Mouse (Mus musculus): ENCODE measurements around the gene Ubqln4.
"Not testable (repeated sequence)": the region's sequence is repeated elsewhere in the genome, so short reads cannot be mapped to it uniquely, and the experiment has no call there.

The Ubqln4 gene

DNA sequence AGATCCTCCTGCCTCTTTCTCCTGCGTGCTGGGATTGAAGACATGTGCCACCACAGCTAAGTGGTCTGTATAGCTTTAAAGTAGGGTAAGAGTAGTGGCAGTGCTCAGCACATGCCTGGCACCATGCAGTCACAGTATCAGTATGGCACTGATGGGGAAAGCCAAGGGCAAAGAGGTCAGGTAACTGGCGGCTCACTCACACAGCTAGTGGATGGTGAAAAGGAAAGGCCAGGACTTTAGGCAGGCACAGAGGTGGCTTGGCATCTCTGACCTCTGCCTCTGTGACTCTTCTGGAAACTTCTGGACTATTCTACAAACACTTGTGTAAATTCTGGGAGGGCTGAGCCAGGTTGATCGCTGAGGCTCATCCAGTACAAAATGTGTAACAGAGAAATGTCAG is 12.6 kb downstream of the Ubqln4 start:
- in situ Hi-C loops (cut with MboI, MseI): no loop called here

DNA sequence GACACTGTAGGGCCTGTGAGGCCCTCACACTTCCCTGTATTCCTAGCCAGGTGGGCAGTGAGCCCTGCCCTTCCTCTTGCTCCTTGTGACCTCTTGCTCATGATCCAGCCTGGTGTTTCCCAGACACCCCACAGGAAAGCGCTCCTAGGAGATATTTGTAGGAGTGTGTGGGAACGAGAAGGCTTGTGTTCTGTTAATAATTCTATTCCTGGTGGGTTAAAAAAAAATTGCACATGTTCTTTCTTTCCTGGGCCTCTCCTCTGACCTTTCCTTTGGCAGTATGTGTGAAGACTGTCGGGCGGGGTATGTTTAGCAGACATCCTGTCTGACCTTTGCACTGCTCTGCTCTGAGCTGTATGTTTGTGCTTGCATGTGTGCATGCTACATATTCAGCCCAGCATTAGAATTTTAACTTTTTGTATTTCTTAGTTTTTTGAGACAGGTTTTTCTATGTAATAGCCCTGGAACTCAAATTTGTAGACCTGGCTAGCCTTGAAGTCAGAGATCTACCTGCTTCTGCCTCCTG is 13.0 kb downstream of the Ubqln4 start:
- in situ Hi-C loops (cut with MboI, MseI): no loop called here

- in situ Hi-C loops (cut with MboI, MseI): no loop called here
Measured at GRCm38 (mm10) chr3:88567892-88568291, 14.3 kb downstream of the Ubqln4 start.

GRCm38 (mm10) chr3:88568615-88569014 is 15.1 kb downstream of the Ubqln4 start:
- in situ Hi-C loops (cut with MboI, MseI): no loop called here

DNA sequence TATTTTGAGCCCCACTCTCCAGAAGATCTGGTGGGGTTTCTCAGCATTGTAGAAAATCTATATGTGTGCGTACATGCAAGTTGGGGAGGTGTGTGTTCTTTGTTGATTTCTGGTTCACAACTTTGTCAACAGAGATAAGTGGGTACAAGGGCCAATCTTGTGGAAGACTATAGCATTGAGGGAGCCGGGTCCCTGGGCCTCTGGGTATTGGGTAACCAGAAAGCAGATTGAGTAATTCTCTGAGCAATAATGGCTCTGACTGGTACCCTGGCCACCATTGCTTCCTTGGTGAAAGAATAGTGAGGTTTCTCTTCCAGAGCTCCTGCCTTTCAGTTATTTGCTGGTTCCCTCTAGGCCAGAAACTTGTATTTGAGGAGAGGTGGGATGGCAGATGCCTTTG is 15.5 kb downstream of the Ubqln4 start:
- in situ Hi-C loops (cut with MboI, MseI): no loop called here

GRCm38 (mm10) chr3:88569694-88570093 is 16.1 kb downstream of the Ubqln4 start:
- in situ Hi-C loops (cut with MboI, MseI): no loop called here

DNA sequence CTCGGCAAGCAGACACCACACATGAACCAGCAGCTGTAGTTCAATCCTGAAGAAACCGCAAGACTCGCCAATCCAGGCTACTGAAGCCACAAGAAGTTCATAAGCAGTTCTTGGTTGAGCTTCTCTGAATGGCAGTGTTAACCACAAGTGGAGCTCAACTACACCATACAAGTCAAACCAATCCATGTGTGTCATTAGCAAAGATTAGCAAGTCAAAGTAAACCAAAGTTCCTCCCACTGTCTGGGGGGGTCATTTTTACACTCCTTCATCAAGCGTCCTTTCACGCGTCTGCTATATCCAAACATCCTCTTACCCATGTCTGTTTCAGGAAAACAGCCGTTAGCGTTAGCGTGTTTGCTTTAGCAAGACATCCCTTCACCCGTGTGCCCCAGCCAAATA is 16.8 kb downstream of the Ubqln4 start:
- in situ Hi-C loops (cut with MboI, MseI): no loop called here

GRCm38 (mm10) chr3:88571856-88572255 is 18.3 kb downstream of the Ubqln4 start:
- in situ Hi-C loops (cut with MboI, MseI): no loop called here

- in situ Hi-C loops (cut with MboI, MseI): no loop called here
Measured at GRCm38 (mm10) chr3:88572835-88573234, 19.3 kb downstream of the Ubqln4 start.

GRCm38 (mm10) chr3:88573810-88574209 is 20.3 kb downstream of the Ubqln4 start:
- in situ Hi-C loops (cut with MboI, MseI): no loop called here

- in situ Hi-C loops (cut with MboI, MseI): no loop called here
Measured at GRCm38 (mm10) chr3:88575540-88575939, 22.0 kb downstream of the Ubqln4 start, which contains the start of gene Ssr2. Ssr2 (plus strand) TSS chr3:88575876.

GRCm38 (mm10) chr3:88577846-88578245 is 24.3 kb downstream of the Ubqln4 start:
- in situ Hi-C loops (cut with MboI, MseI): not testable (repeated sequence)

GRCm38 (mm10) chr3:88578498-88579424 is 25.2 kb downstream of the Ubqln4 start:
- in situ Hi-C loops (cut with MboI, MseI): no loop called here

DNA sequence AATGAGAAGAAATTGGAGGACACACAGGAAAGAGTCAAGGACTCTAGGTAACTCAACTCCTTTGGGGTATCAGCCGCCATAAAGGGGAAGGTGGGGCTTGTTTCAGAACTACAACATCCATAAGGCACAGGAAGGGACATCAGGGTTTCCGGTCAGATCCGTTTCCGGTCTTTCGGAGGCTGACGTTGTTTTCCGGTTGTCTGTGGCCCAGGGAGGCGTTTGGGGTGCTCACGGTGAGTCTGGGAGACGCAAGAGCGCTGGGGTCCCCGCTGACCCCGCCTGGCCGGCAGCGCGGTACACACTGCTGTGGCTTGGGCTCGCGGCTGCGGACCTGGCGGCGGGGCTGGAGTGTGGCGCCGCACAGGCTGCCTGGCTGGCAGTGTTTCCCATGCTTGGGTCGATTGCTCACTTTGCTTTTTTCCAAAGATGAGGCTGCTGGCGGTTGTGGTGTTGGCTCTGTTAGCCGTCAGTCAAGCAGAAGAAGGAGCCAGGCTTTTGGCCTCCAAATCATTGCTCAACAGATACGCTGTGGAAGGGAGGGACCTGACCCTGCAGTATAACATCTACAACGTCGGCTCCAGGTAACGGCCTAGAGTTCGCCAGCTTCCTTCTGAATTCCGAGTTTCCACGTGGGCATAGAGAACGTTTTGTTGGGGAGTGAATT is 26.0 kb downstream of the Ubqln4 start:
- in situ Hi-C loops (cut with MboI, MseI): no loop called here

GRCm38 (mm10) chr3:88585769-88586168 is 32.2 kb downstream of the Ubqln4 start:
- in situ Hi-C loops (cut with MboI, MseI): no loop called here

- in situ Hi-C loops (cut with MboI, MseI): no loop called here
Measured at GRCm38 (mm10) chr3:88586640-88587039, 33.1 kb downstream of the Ubqln4 start.

GRCm38 (mm10) chr3:88590246-88590645 is 36.7 kb downstream of the Ubqln4 start:
- in situ Hi-C loops (cut with MboI, MseI): no loop called here

- in situ Hi-C loops (cut with MboI, MseI): no loop called here
Measured at GRCm38 (mm10) chr3:88591044-88591443, 37.5 kb downstream of the Ubqln4 start.

DNA sequence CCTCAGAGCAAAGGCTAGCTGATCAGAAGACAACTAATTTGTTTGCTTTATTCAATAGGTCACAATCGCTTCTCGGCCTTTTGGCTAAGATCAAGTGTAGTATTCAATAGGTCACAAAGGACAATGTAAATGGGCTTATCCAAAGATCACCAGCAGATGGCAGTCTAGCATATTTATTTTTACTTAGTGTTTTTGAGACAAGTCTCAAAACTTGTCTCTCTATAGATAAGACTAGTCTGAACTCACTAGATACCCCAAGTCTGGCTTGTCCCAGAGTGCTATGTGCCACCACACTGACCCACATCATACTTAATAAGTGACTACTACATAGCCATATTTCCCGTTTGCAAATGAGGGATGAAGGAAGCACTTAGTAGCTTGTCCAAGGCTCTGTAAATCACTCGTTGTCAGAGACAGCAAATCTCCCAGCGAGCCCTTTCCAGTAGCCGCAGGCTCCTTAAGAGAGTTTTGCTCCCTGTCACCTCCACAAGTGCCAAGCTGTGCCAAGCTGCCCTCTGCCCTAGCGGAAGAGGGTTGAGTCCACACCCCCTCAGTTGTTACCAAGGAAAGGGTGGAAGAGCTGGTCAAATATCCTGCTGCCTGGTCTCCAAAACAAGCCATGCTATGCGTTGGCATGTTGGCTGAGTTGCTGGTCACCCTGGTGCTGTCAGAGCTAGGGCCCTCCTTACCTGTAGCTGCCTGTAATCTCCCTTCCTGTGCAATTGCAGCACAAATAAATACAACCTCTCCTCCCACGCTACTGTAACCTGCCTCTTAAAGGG is 38.6 kb downstream of the Ubqln4 start:
- in situ Hi-C loops (cut with MboI, MseI): no loop called here

GRCm38 (mm10) chr3:88592942-88593576 is 39.5 kb downstream of the Ubqln4 start:
- in situ Hi-C loops (cut with MboI, MseI): no loop called here

- in situ Hi-C loops (cut with MboI, MseI): no loop called here
Measured at GRCm38 (mm10) chr3:88593893-88594580, 40.5 kb downstream of the Ubqln4 start.
